Mouse (Mus musculus) B cell, adult (primary cell): Measurements from ENCODE around the gene Med1. TPM values are rescaled to one million over a fixed set of nuclear protein-coding genes. Genes with fewer than 3 reads are reported as not detected.

Experiments
- total RNA-seq: library from RNA; stranded (reverse); gene quantifications from 4 replicates; pipeline ENCODE4 v1.2.4, GENCODE M21; 2023; ENCODE audit not compliant: inconsistent age

The Med1 gene
- 76.7 to 88.2 TPM (median 86.9 TPM) in 4 replicates for total RNA-seq

GRCm38 (mm10) chr11:98192901-98193805, at the start of gene Med1:
Gene Med1, minus strand, starts transcription at chr11:98193293.

GRCm38 (mm10) chr11:98202641-98203350, 9.7 kb upstream of the Med1 start, which contains the start of gene Cdk12:
Gene Cdk12, plus strand, starts transcription at chr11:98203059.

GRCm38 (mm10) chr11:98149786-98150624, 43.1 kb downstream of the Med1 start, which contains the start of gene Fbxl20:
Gene Fbxl20, minus strand, starts transcription at chr11:98150403.

Other genes with a start within 250 kb of the Med1 start
- gene Plxdc1, start 206.8 kb downstream of the Med1 start, total RNA-seq, result 0.90 to 2.1 TPM (median 1.2 TPM) in 4 replicates
- 58.3 to 73.4 TPM (median 66.0 TPM) in 4 replicates for gene Arl5c, start 197.1 kb downstream of the Med1 start, total RNA-seq
- 4.0 to 5.5 TPM (median 5.0 TPM) in 4 replicates for gene Cacnb1, start 170.3 kb downstream of the Med1 start, total RNA-seq
- 1,926 to 1,972 TPM (median 1,929 TPM) in 4 replicates for gene Rpl19, start 166.6 kb downstream of the Med1 start, total RNA-seq
- 28.5 to 33.3 TPM (median 32.4 TPM) in 4 replicates for gene Stac2, start 139.8 kb downstream of the Med1 start, total RNA-seq
- gene Fbxl20, start 42.9 kb downstream of the Med1 start, total RNA-seq, result 41.6 to 46.6 TPM (median 42.5 TPM) in 4 replicates
- gene Cdk12, start 9.8 kb upstream of the Med1 start, total RNA-seq, result 98.4 to 119 TPM (median 111 TPM) in 4 replicates
- gene Neurod2, start 136.4 kb upstream of the Med1 start, total RNA-seq, result 0.32 to 0.51 TPM (median 0.35 TPM) in 4 replicates
- not detected in 4 replicates for gene Ppp1r1b, start 155.1 kb upstream of the Med1 start, total RNA-seq
- 34.7 to 40.1 TPM (median 36.9 TPM) in 4 replicates for gene Stard3, start 165.1 kb upstream of the Med1 start, total RNA-seq
- not detected in 4 replicates for gene Tcap, start 190.5 kb upstream of the Med1 start, total RNA-seq
- gene Pnmt, start 193.2 kb upstream of the Med1 start, total RNA-seq, result not detected in 4 replicates
- 7.3 to 11.8 TPM (median 9.3 TPM) in 4 replicates for gene Pgap3, start 207.2 kb upstream of the Med1 start, total RNA-seq
- gene Erbb2, start 219.2 kb upstream of the Med1 start, total RNA-seq, result 0.15 TPM in 1 of 4 replicates, not detected in the others
- 47.4 to 59.5 TPM (median 52.0 TPM) in 4 replicates for gene Mien1, start 245.7 kb upstream of the Med1 start, total RNA-seq